Mouse (Mus musculus) brown adipose tissue, adult 24 weeks (tissue): ENCODE results near the gene Eif2s1. TPM values are rescaled to one million over a fixed set of nuclear protein-coding genes. Genes with fewer than 3 reads are reported as not detected.

ENCODE experiments used
- H3K27ac ChIP-seq: fragments of 200-500 bp; replicated peaks from 2 replicates; pipeline ENCODE4 v1.5.1; 2012; ENCODE audit warnings: low read depth, mild to moderate bottlenecking, low read length
- H3K4me1 ChIP-seq: fragments of 200-500 bp; 2 replicates; pipeline ENCODE4 v1.6.1; 2012; ENCODE audit warnings: low read length, mixed read lengths; ENCODE audit not compliant: control insufficient read depth, insufficient read depth, insufficient read length
- H3K4me3 ChIP-seq: fragments of 200-500 bp; 2 replicates; pipeline ENCODE4 v1.5.1; 2012; ENCODE audit warnings: low read depth, mild to moderate bottlenecking, low read length, moderate library complexity; ENCODE audit not compliant: insufficient read depth
- polyA plus RNA-seq: library from polyadenylated mRNA; stranded (reverse); fragments of >200 nt; gene quantifications from 2 replicates; pipeline ENCODE4 v1.2.4, GENCODE M21; 2012; ENCODE audit not compliant: missing spikeins, insufficient read depth, insufficient read length

Eif2s1 gene
- polyA plus RNA-seq, 1 experiment: 55.4 TPM

DNA sequence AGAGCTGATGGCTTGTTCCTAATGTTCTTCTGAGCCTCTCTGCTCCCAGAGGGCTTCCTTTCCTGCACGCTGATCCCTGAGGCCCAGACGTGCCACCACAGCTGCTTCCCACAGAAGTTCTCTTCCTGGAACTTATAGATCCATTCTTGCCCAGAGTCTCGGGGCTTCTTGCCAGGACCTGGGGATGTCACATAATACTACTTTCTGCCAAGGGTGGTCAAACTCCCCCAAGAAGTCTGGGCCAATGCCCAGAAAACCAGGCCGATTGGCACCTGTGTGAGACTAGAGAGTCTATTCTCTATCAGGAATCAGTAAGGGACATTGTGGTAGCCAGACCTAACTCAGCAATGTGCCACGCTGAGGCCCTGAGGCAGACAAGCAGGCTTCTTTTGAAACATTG is 65.7 kb downstream of the Eif2s1 start:
- Histone ChIP-seq H3K4me1 (no peaks in the 10 kb centered on the region), H3K4me3 (no peak overlapping the region), H3K27ac (no peak overlapping the region)

DNA sequence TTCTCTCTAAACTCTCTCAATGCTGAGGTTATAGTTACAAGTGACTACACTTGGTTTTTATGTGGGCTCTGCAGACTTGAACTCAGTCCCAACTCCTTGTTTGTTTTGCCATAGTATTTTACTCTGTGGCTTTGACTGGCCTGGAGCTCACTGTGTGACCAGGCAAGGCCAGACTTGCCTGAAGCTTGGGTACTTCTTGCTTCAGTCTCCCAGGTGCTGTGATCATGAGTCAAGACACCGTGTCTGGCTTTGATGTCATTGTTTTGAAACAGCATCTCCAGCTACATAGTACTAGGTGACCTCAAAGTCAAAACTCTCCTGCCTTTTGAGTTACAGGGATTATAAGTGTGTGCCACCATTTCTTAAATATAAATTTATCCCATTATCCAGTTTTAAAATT is 68.3 kb downstream of the Eif2s1 start:
- Histone ChIP-seq H3K4me1 (no peaks in the 10 kb centered on the region), H3K4me3 (no peak overlapping the region), H3K27ac (no peak overlapping the region)

DNA sequence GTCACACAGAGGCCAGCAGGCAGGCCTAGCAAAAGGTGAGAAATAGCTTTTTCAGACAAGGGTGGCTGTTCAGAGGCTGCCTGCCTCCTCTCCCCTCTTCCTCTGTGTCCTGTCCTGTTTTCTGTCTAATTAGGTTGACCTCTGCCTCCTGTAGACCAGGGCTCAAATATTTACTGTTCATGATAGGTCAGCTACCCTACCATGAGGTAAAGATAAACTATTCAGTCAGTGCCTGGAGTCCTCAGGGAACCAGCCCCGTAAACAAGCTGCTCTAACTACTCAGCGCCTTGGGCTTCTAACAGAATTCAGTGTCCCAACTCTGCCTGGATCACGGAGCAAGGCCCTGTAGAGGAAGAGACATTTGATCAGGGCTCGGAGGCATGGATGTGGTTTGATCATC is 74.9 kb downstream of the Eif2s1 start:
- Histone ChIP-seq H3K4me3 (no peak overlapping the region), H3K27ac (no peak overlapping the region), H3K4me1 (no peaks in the 10 kb centered on the region)

Other genes starting within 250 kb of the Eif2s1 start
- not detected in 2 replicates for gene Fam71d, start 170.3 kb upstream of the Eif2s1 start, polyA plus RNA-seq
- 12.8 and 15.6 TPM in 2 replicates for gene Mpp5, start 112.9 kb upstream of the Eif2s1 start, polyA plus RNA-seq
- 104 and 110 TPM in 2 replicates for gene Atp6v1d, start 181 bp upstream of the Eif2s1 start, polyA plus RNA-seq
- not detected in 2 replicates for gene Plek2, start 45.1 kb downstream of the Eif2s1 start, polyA plus RNA-seq
- gene Tmem229b, start 145.8 kb downstream of the Eif2s1 start, polyA plus RNA-seq: 1.0 and 3.5 TPM in 2 replicates
- gene Plekhh1, start 167.3 kb downstream of the Eif2s1 start, polyA plus RNA-seq: not detected in 2 replicates
- 8.3 and 8.6 TPM in 2 replicates for gene Pigh, start 227.8 kb downstream of the Eif2s1 start, polyA plus RNA-seq